8 mouse cellular contexts compared by ENCODE assay signal in genomic region chr8:119782715-119783114, GRCm38 (mm10). TPM values are rescaled to one million over a fixed set of nuclear protein-coding genes. Genes with fewer than 3 reads are reported as not detected.
DNase-seq lines count a peak whose midpoint lies in the region; ATAC-seq lines count a peak whose summit lies in the region.

No protein-coding gene starts in this region.

- no peaks in the 10 kb centered on the region for H3K27me3 ChIP-seq in hindbrain, embryonic 14.5 days (ENCODE audit: control insufficient read depth, insufficient read depth, low read length)
- no peaks in the 10 kb centered on the region for H3K27me3 ChIP-seq in hindbrain, embryonic 12.5 days

- H3K4me3 ChIP-seq in hindbrain, embryonic 14.5 days (replicated peaks; ENCODE audit: low read length): no peak overlapping the region
- no peak overlapping the region for H3K4me3 ChIP-seq in hindbrain, embryonic 12.5 days

- H3K4me2 ChIP-seq in hindbrain, embryonic 14.5 days (replicated peaks): no peak overlapping the region
- no peak overlapping the region for H3K4me2 ChIP-seq in hindbrain, embryonic 12.5 days (replicated peaks)

- H3K9me3 ChIP-seq in hindbrain, embryonic 14.5 days (ENCODE audit: control insufficient read depth, low read length): no peaks in the 10 kb centered on the region
- H3K9me3 ChIP-seq in hindbrain, embryonic 12.5 days (replicated peaks): no peaks in the 10 kb centered on the region

- ATAC-seq in hindbrain, embryonic 14.5 days (ENCODE audit: low FRiP score): no peak
- no peak for ATAC-seq in hindbrain, embryonic 12.5 days (ENCODE audit: low FRiP score)

- H3K27ac ChIP-seq in hindbrain, embryonic 14.5 days: no peak overlapping the region
- H3K27ac ChIP-seq in hindbrain, embryonic 12.5 days: no peak overlapping the region

- 5% methylated on average over 5 of the region's 5 CpGs for WGBS in hindbrain, embryonic 14.5 days
- 4% methylated on average over 5 of the region's 5 CpGs for WGBS in hindbrain, embryonic 12.5 days

- H3K9ac ChIP-seq in hindbrain, embryonic 14.5 days: no peak overlapping the region
- H3K9ac ChIP-seq in hindbrain, embryonic 12.5 days: no peak overlapping the region

- H3K4me1 ChIP-seq in hindbrain, embryonic 14.5 days (replicated peaks; ENCODE audit: control insufficient read depth, insufficient read depth, low read length): peaks cover 18% of the 10 kb centered on the region
- peaks cover 25% of the 10 kb centered on the region for H3K4me1 ChIP-seq in hindbrain, embryonic 12.5 days

- H3K36me3 ChIP-seq in hindbrain, embryonic 14.5 days (replicated peaks; ENCODE audit: control insufficient read depth, insufficient read depth): no peaks in the 10 kb centered on the region
- no peaks in the 10 kb centered on the region for H3K36me3 ChIP-seq in hindbrain, embryonic 12.5 days

- peak; percentile 82 for DNase-seq in hindbrain, embryonic 14.5 days (ENCODE audit: low spot score)
- DNase-seq in NIH3T3 (ENCODE audit: low read depth): peak; percentile 92
- DNase-seq in cerebellum, postnatal 4 days (ENCODE audit: low spot score in 2 of 2): peak; percentile 66 to 82
- DNase-seq in heart, postnatal 14 days: peak; percentile 82 to 89
- DNase-seq in left cerebral cortex, postnatal 36 days (ENCODE audit: low spot score in 2 of 2): peak; percentile 65 to 77
- DNase-seq in retina, embryonic 14.5 days (ENCODE audit: low spot score): peak; percentile 90
- DNase-seq in thymus, postnatal 4 days: peak; percentile 93

- intact Hi-C loops in heart, postnatal 14 days (cut with DNase I): loop anchor here (1.0 to 10.0 kb wide), 4 partner anchors 61 to 338 kb away; partner anchors contain the start of gene Necab2
- intact Hi-C loops in left cerebral cortex, postnatal 36 days (cut with DNase I): loop anchor here (1.0 to 10.0 kb wide), 3 partner anchors 61 to 292 kb away; no protein-coding TSS in a partner anchor

RNA-seq across cellular contexts. Expression of gene Tldc1, which starts 4.5 kb away (rescaled TPM):
- polyA plus RNA-seq in hindbrain, embryonic 14.5 days (2014; fragmentation: Nextera tagmentation; extraction: Ambion mirVana): 6.5 and 7.4 TPM in 2 replicates
- 11.9 and 12.2 TPM in 2 replicates for polyA plus RNA-seq in hindbrain, embryonic 12.5 days (2016; fragmentation: Nextera tagmentation; extraction: Ambion mirVana)
- 10 to 100 TPM; 11.6 to 14.6 TPM for total RNA-seq in heart, postnatal 14 days (2021)
- total RNA-seq in left cerebral cortex, postnatal 36 days (2021): 10 to 100 TPM; 14.3 to 14.5 TPM

RNA-seq across cellular contexts. Expression of gene Cotl1, which starts 57.6 kb away (rescaled TPM):
- polyA plus RNA-seq in hindbrain, embryonic 14.5 days (2014; fragmentation: Nextera tagmentation; extraction: Ambion mirVana): 238 and 309 TPM in 2 replicates
- polyA plus RNA-seq in hindbrain, embryonic 12.5 days (2016; fragmentation: Nextera tagmentation; extraction: Ambion mirVana): 115 and 142 TPM in 2 replicates
- total RNA-seq in heart, postnatal 14 days (2021): 10 to 100 TPM; 26.1 to 29.3 TPM
- total RNA-seq in left cerebral cortex, postnatal 36 days (2021): 10 to 100 TPM; 56.9 to 57.0 TPM
